Mouse (Mus musculus) Patski (cell line): ENCODE data around the gene Selenow. TPM values are rescaled to one million over a fixed set of nuclear protein-coding genes. Genes with fewer than 3 reads are reported as not detected.

Experiments used
- ATAC-seq: fragments of 100-300 bp; one replicate; pipeline ENCODE4 v1.8.0; 2021
- CTCF ChIA-PET: fragments of 350-600 bp; sonication (Branson Sonifier 250); formaldehyde crosslinking; loops from one replicate; lab custom pipeline; 2022; ENCODE audit warnings: inconsistent platforms; lab: Charles Lee
- POLR2A ChIA-PET: fragments of 350-600 bp; sonication (Branson Sonifier 250); formaldehyde crosslinking; loops from one replicate; lab custom pipeline; 2022; ENCODE audit warnings: antibody characterized with exemption, inconsistent platforms; lab: Charles Lee
- DNase-seq: peaks from one replicate; pipeline ENCODE4 v3.0.0-alpha.2; 2011; ENCODE audit warnings: low read depth, low spot score
- H3K27me3 ChIP-seq: fragments of 371-371 bp; one replicate; pipeline ENCODE4 v1.5.1; 2021
- CTCF ChIP-seq: fragments of 100-300 bp; IDR thresholded peaks from one replicate; pipeline ENCODE4 v1.5.1; 2021
- in situ Hi-C: fragments of 300-500 bp; cut with MboI; formaldehyde crosslinking; loops from 3 replicates; pipeline ENCODE4 v1.11.1; 2018; ENCODE audit warnings: low pct_unique_long_range_greater_than_20kb, mixed read lengths
- polyA plus RNA-seq: library from polyadenylated mRNA; unstranded; gene quantifications from one replicate; pipeline ENCODE4 v1.2.3, GENCODE M21; 2021

The Selenow gene
- polyA plus RNA-seq, 1 experiment from 2014 or later = 96.2 TPM

DNA sequence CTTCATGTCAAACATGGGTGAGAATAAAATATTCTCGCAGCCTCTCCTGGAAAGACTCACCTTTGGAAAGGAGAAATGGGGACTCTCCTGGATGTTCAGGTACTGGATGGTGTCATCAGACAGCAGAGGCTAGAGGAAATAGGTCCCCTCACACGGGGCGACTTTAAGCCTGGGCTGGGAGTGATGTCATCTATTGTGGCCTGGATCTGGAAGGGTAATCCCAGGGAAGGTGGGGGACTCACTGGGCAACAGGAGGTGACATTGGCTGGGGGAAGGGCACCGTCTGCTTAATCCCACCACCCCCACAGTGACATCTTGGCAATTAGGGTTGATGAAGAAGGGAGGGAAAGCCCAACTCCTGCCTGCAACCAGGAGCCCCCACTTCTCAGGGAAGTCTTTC is 42.4 kb downstream of the Selenow start, which contains the start of gene Crx:
TSS of gene Crx (minus strand) at position 213 of the 400 bp plus-strand sequence.
- TF ChIP-seq CTCF = no peak

More for the DNA sequence above, 42.4 kb downstream of the Selenow start, which contains the start of gene Crx:
- CTCF ChIA-PET = no interaction called here
- POLR2A ChIA-PET = no interaction called here
- DNase-seq (no peak), ATAC-seq (no peak)
- H3K27me3 ChIP-seq = peaks cover 9% of the 10 kb centered on the region
- in situ Hi-C loops = no loop called here

Other genes starting within 250 kb of the Selenow start
- gene Obox5, start 172.3 kb downstream of the Selenow start, polyA plus RNA-seq = not detected
- gene Obox6, start 82.7 kb downstream of the Selenow start, polyA plus RNA-seq = not detected
- not detected for gene Crx, start 42.4 kb downstream of the Selenow start, polyA plus RNA-seq
- gene Crxos, start 39.8 kb downstream of the Selenow start, polyA plus RNA-seq = not detected
- 160 TPM for gene Nop53, start 23.7 kb upstream of the Selenow start, polyA plus RNA-seq
- 63.0 TPM for gene Ehd2, start 45.2 kb upstream of the Selenow start, polyA plus RNA-seq
- gene Bicra, start 125.5 kb upstream of the Selenow start, polyA plus RNA-seq = 10.8 TPM
- gene Zfp541, start 139.4 kb upstream of the Selenow start, polyA plus RNA-seq = 0.01 TPM
- 178 TPM for gene Napa, start 176.1 kb upstream of the Selenow start, polyA plus RNA-seq
- gene Kptn, start 197.5 kb upstream of the Selenow start, polyA plus RNA-seq = 25.8 TPM
- 1.8 TPM for gene Slc8a2, start 207.4 kb upstream of the Selenow start, polyA plus RNA-seq